Mouse (Mus musculus) adrenal gland, adult (tissue): ENCODE data around the gene B3gnt2.

ENCODE experiments used
- DNase-seq, 2 experiments: peaks; one replicate each; pipeline ENCODE4 v3.0.0; 2022 to 2023; ENCODE audit warnings: low spot score in 1 of 2; ENCODE audit not compliant: inconsistent age in 2 of 2

B3gnt2 gene

GRCm38 (mm10) chr11:22739497-22740288, 121.1 kb downstream of the B3gnt2 start:
- no peak for DNase-seq

- peak; percentile 51 to 84 for DNase-seq
Observed at GRCm38 (mm10) chr11:22736521-22737225, 124.1 kb downstream of the B3gnt2 start.

GRCm38 (mm10) chr11:22735128-22735527, 125.6 kb downstream of the B3gnt2 start:
- peak in 1 of 2 experiments; percentile 24 for DNase-seq

- no peak for DNase-seq
Observed at GRCm38 (mm10) chr11:22733936-22734335, 126.8 kb downstream of the B3gnt2 start.

GRCm38 (mm10) chr11:22732907-22733306, 127.9 kb downstream of the B3gnt2 start:
- DNase-seq, result no peak

GRCm38 (mm10) chr11:22723096-22723495, 137.7 kb downstream of the B3gnt2 start:
- DNase-seq, result peak; percentile 21 to 71

- DNase-seq, result no peak
Observed at GRCm38 (mm10) chr11:22720096-22720495, 140.7 kb downstream of the B3gnt2 start.

GRCm38 (mm10) chr11:22719570-22719969, 141.2 kb downstream of the B3gnt2 start:
- peak; percentile 59 to 81 for DNase-seq

GRCm38 (mm10) chr11:22718036-22718435, 142.7 kb downstream of the B3gnt2 start:
- DNase-seq, result peak in 1 of 2 experiments; percentile 73

- peak in 1 of 2 experiments; percentile 62 for DNase-seq
Observed at GRCm38 (mm10) chr11:22711327-22711726, 149.4 kb downstream of the B3gnt2 start.

GRCm38 (mm10) chr11:22710596-22710995, 150.2 kb downstream of the B3gnt2 start:
- peak; percentile 43 to 84 for DNase-seq
